Mouse (Mus musculus): Measurements from ENCODE around the gene Ccdc6.

GRCm38 (mm10) chr10:70123454-70123853 lies 26.5 kb downstream of the Ccdc6 start:
- TF ChIP-seq GATA1 (IDR thresholded peaks at IDR 0.05; ENCODE audit: low read length), result no peak
- TF ChIP-seq TAL1 (IDR thresholded peaks at IDR 0.05; ENCODE audit: low read length), result no peak

Data from erythroblast, embryonic 14.5 days (primary cell).